Mouse (Mus musculus) liver, postnatal 0 days (tissue): ENCODE measurements around the gene Dph3.

Source experiments
- CTCF ChIP-seq: sonication (generic); IDR thresholded peaks from 2 replicates; pipeline ENCODE4 v1.5.1; 2016; ENCODE audit warnings: antibody characterized with exemption, low read depth
- EP300 ChIP-seq: IDR thresholded peaks from 2 replicates; pipeline ENCODE4 v1.6.1; 2016; ENCODE audit warnings: antibody characterized with exemption, low read depth, mild to moderate bottlenecking

GRCm38 (mm10) chr14:32053895-32054294 is 31.6 kb downstream of the Dph3 start:
- TF ChIP-seq CTCF (no peak), EP300 (no peak)
